ENCODE assay signal across 29 mouse cellular contexts in genomic region chr13:60131771-60132170, GRCm38 (mm10). TPM values are rescaled to one million over a fixed set of nuclear protein-coding genes. Genes with fewer than 3 reads are reported as not detected.
DNase-seq lines count a peak whose midpoint lies in the region; ATAC-seq lines count a peak whose summit lies in the region.
"Had no signal": no experiment of that assay in that cellular context is flagged by ENCODE, and none has a peak within 500 bp of the region (broad histone marks: within the 10 kb centered on the region; RNA-seq: fewer than 3 reads in every experiment).

No protein-coding gene starts in this region.

- H3K9ac ChIP-seq in midbrain, embryonic 11.5 days (ENCODE audit: low read length) = no peak overlapping the region
- no peak overlapping the region for H3K9ac ChIP-seq in midbrain, embryonic 16.5 days (ENCODE audit: low read depth, low read length)
- H3K9ac ChIP-seq: embryonic facial prominence, embryonic 13.5 days; forebrain, embryonic 13.5 days; heart, embryonic 12.5 days; heart, embryonic 15.5 days; hindbrain, embryonic 12.5 days; hindbrain, embryonic 15.5 days had no signal

- 58% methylated on average over 13 of the region's 13 CpGs for WGBS in midbrain, embryonic 11.5 days
- 57% methylated on average over 13 of the region's 13 CpGs for WGBS in midbrain, embryonic 16.5 days
- 54% methylated on average over 13 of the region's 13 CpGs for WGBS in embryonic facial prominence, embryonic 10.5 days

- no peak for ATAC-seq in midbrain, embryonic 11.5 days (ENCODE audit: low FRiP score)
- no peak for ATAC-seq in midbrain, embryonic 16.5 days
- ATAC-seq: activated CD4-positive, CD25-positive, alpha-beta regulatory T cell, adult 4 months; forebrain, embryonic 13.5 days; forebrain, embryonic 16.5 days; intestine, postnatal 0 days had no signal

- peak; percentile 64 for DNase-seq in heart, adult 11 months
- no peak for DNase-seq in heart, postnatal 36 days
- DNase-seq in midbrain, embryonic 11.5 days (ENCODE audit: low spot score, missing footprints) = peak; percentile 77
- DNase-seq in brain, adult 2 months (ENCODE audit: low read depth, low spot score) = peak; percentile 29
- peak; percentile 11 for DNase-seq in telencephalon, adult 2 months (ENCODE audit: low read depth, low spot score)
- DNase-seq in embryonic facial prominence, embryonic 10.5 days (ENCODE audit: low spot score) = no peak
- DNase-seq: adrenal gland, postnatal 10 days; adrenal gland, postnatal 36 days; cerebellum, adult 11 months; cerebellum, adult 2 months; cerebellum, adult 9-11 months; cerebellum, postnatal 25 days; gastrocnemius, postnatal 10 days; gastrocnemius, postnatal 36 days; heart, postnatal 10 days had no signal

- intact Hi-C loops in heart, postnatal 36 days (cut with DNase I) = no loop called here

- no peaks in the 10 kb centered on the region for H3K36me3 ChIP-seq in midbrain, embryonic 11.5 days (ENCODE audit: control insufficient read depth, insufficient read depth, low read length)
- no peaks in the 10 kb centered on the region for H3K36me3 ChIP-seq in midbrain, embryonic 16.5 days (ENCODE audit: control insufficient read depth, insufficient read depth, low read length)
- H3K36me3 ChIP-seq in embryonic facial prominence, embryonic 10.5 days (replicated peaks) = no peaks in the 10 kb centered on the region
- H3K36me3 ChIP-seq: embryonic facial prominence, embryonic 13.5 days; heart, embryonic 12.5 days; heart, embryonic 15.5 days; hindbrain, embryonic 12.5 days; hindbrain, embryonic 15.5 days had no signal

- H3K27me3 ChIP-seq in midbrain, embryonic 11.5 days (ENCODE audit: control insufficient read depth, insufficient read depth, low read length) = no peaks in the 10 kb centered on the region; the same call in 1 of the 2 replicates
- no peaks in the 10 kb centered on the region; the same call in 1 of the 2 replicates for H3K27me3 ChIP-seq in midbrain, embryonic 16.5 days (ENCODE audit: control insufficient read depth, insufficient read depth, low read depth, low read length)
- H3K27me3 ChIP-seq in embryonic facial prominence, embryonic 10.5 days (replicated peaks; ENCODE audit: low read depth, poor library complexity, severe bottlenecking) = peaks cover 35% of the 10 kb centered on the region
- H3K27me3 ChIP-seq: embryonic facial prominence, embryonic 13.5 days; heart, embryonic 12.5 days; heart, embryonic 15.5 days had no signal

- peaks cover 7% of the 10 kb centered on the region; the same call in 1 of the 2 replicates for H3K4me1 ChIP-seq in midbrain, embryonic 11.5 days (ENCODE audit: control insufficient read depth, insufficient read depth, low read length)
- H3K4me1 ChIP-seq in midbrain, embryonic 16.5 days (ENCODE audit: control insufficient read depth, insufficient read depth, low read length) = peaks cover 6% of the 10 kb centered on the region; the same call in 1 of the 2 replicates
- peaks cover 34% of the 10 kb centered on the region for H3K4me1 ChIP-seq in embryonic facial prominence, embryonic 10.5 days
- H3K4me1 ChIP-seq: heart, embryonic 12.5 days; heart, embryonic 15.5 days; hindbrain, embryonic 15.5 days had no signal

- H3K27ac ChIP-seq in midbrain, embryonic 11.5 days (ENCODE audit: low read depth, low read length) = no peak overlapping the region
- no peak overlapping the region for H3K27ac ChIP-seq in midbrain, embryonic 16.5 days (ENCODE audit: low read length)
- H3K27ac ChIP-seq in embryonic facial prominence, embryonic 10.5 days (replicated peaks) = no peak overlapping the region
- H3K27ac ChIP-seq: embryonic facial prominence, embryonic 13.5 days; forebrain, embryonic 13.5 days; heart, embryonic 15.5 days; hindbrain, embryonic 12.5 days; hindbrain, embryonic 15.5 days had no signal

- H3K9me3 ChIP-seq in midbrain, embryonic 11.5 days (ENCODE audit: control insufficient read depth, low read length) = no peaks in the 10 kb centered on the region
- H3K9me3 ChIP-seq in midbrain, embryonic 16.5 days (replicated peaks; ENCODE audit: control insufficient read depth, low read length, poor library complexity, severe bottlenecking) = no peaks in the 10 kb centered on the region
- H3K9me3 ChIP-seq in embryonic facial prominence, embryonic 10.5 days = no peaks in the 10 kb centered on the region
- H3K9me3 ChIP-seq: embryonic facial prominence, embryonic 13.5 days; forebrain, embryonic 13.5 days; heart, embryonic 12.5 days; heart, embryonic 15.5 days; hindbrain, embryonic 12.5 days; hindbrain, embryonic 15.5 days had no signal

- H3K4me2 ChIP-seq in midbrain, embryonic 11.5 days = no peak overlapping the region
- no peak overlapping the region for H3K4me2 ChIP-seq in midbrain, embryonic 16.5 days (ENCODE audit: low read length)
- H3K4me2 ChIP-seq: embryonic facial prominence, embryonic 13.5 days; forebrain, embryonic 13.5 days; heart, embryonic 12.5 days; heart, embryonic 15.5 days; hindbrain, embryonic 12.5 days; hindbrain, embryonic 15.5 days had no signal

- H3K4me3 ChIP-seq in midbrain, embryonic 11.5 days (ENCODE audit: low read depth, low read length) = no peak overlapping the region
- H3K4me3 ChIP-seq in midbrain, embryonic 16.5 days (ENCODE audit: low read depth, low read length) = no peak overlapping the region
- H3K4me3 ChIP-seq in embryonic facial prominence, embryonic 10.5 days = no peak overlapping the region
- H3K4me3 ChIP-seq: embryonic facial prominence, embryonic 13.5 days; erythroblast, embryonic 14.5 days; forebrain, embryonic 13.5 days; heart, embryonic 12.5 days; heart, embryonic 15.5 days; hindbrain, embryonic 12.5 days; hindbrain, embryonic 15.5 days had no signal

RNA-seq across cellular contexts. Expression of gene Gas1, which starts 45.4 kb away (rescaled TPM):
- 10 to 100 TPM; 30.8 to 35.8 TPM for total RNA-seq in heart, postnatal 36 days (2021)
- polyA plus RNA-seq in midbrain, embryonic 11.5 days (2014; fragmentation: Nextera tagmentation; extraction: Ambion mirVana) = 87.2 and 103 TPM in 2 replicates
- 9.2 and 10.1 TPM in 2 replicates for polyA plus RNA-seq in midbrain, embryonic 16.5 days (2015; fragmentation: Nextera tagmentation; extraction: Ambion mirVana)
- 77.9 and 78.3 TPM in 2 replicates for polyA plus RNA-seq in embryonic facial prominence, embryonic 10.5 days (2016; fragmentation: Nextera tagmentation; extraction: Ambion mirVana)
- total RNA-seq: common myeloid progenitor, adult 5-6 weeks; granulocyte monocyte progenitor cell, adult 5-6 weeks; hematopoietic stem cell, adult 5-6 weeks had no signal
- polyA plus RNA-seq: activated CD4-positive, CD25-positive, alpha-beta regulatory T cell, adult 4 months; erythroblast, embryonic 14.5 days had no signal

Comparison
In these comparisons a context has a peak if more than half of its experiments do, and no peak if none do; other contexts are left out.
1. DNase-seq: peak in heart, adult 11 months (single experiment), midbrain, embryonic 11.5 days (single experiment), brain, adult 2 months (single experiment) and telencephalon, adult 2 months (single experiment); none in heart, postnatal 36 days (0 of 2) and embryonic facial prominence, embryonic 10.5 days (single experiment).